Mouse (Mus musculus) CH12.LX (cell line): ENCODE results near the gene Slc10a4.

Experiments
- CTCF ChIP-seq, 2 experiments: IDR thresholded peaks in 1 of 2; conservative IDR thresholded peaks in 1 of 2; 2 replicates each; pipeline ENCODE4 v1.5.1; 2011 to 2012; ENCODE audit warnings: low read depth in 2 of 2, low read length in 2 of 2, improper control_type of control experiment in 1 of 2, inconsistent platforms in 1 of 2, mild to moderate bottlenecking in 1 of 2, moderate library complexity in 1 of 2
- EP300 ChIP-seq: IDR thresholded peaks from 2 replicates; pipeline ENCODE4 v1.6.1; 2011; ENCODE audit warnings: low read length, improper control_type of control experiment
- HCFC1 ChIP-seq: IDR thresholded peaks from 2 replicates; pipeline ENCODE4 v1.6.1; 2012; ENCODE audit warnings: low read depth, mild to moderate bottlenecking, inconsistent platforms, low read length, improper control_type of control experiment
- IRF4 ChIP-seq: IDR thresholded peaks from 2 replicates; pipeline ENCODE4 v1.6.1; 2014; ENCODE audit warnings: low read depth, mild to moderate bottlenecking, inconsistent platforms, low read length, improper control_type of control experiment
- MAFK ChIP-seq: IDR thresholded peaks from 2 replicates; pipeline ENCODE4 v1.6.1; 2011; ENCODE audit warnings: low read length, improper control_type of control experiment; ENCODE audit not compliant: insufficient replicate concordance
- MAX ChIP-seq: IDR thresholded peaks from 2 replicates; pipeline ENCODE4 v1.6.1; 2011; ENCODE audit warnings: low read length, improper control_type of control experiment
- MXI1 ChIP-seq: IDR thresholded peaks from 2 replicates; pipeline ENCODE4 v1.6.1; 2011; ENCODE audit warnings: mild to moderate bottlenecking, low read depth, low read length, improper control_type of control experiment
- MYC ChIP-seq: IDR thresholded peaks from 2 replicates; pipeline ENCODE4 v1.6.1; 2011; ENCODE audit warnings: low read depth, mild to moderate bottlenecking, improper control_type of control experiment, low read length
- NELFE ChIP-seq: IDR thresholded peaks from 2 replicates; pipeline ENCODE4 v1.6.1; 2011; ENCODE audit warnings: low read depth, low read length, improper control_type of control experiment
- POLR2A ChIP-seq: IDR thresholded peaks from 2 replicates; pipeline ENCODE4 v1.6.1; 2011; ENCODE audit warnings: low read depth, mild to moderate bottlenecking, improper control_type of control experiment, low read length
- RCOR1 ChIP-seq: conservative IDR thresholded peaks from 2 replicates; pipeline ENCODE4 v1.6.1; 2012; ENCODE audit warnings: low read depth, mild to moderate bottlenecking, inconsistent platforms, low read length, improper control_type of control experiment
- ZKSCAN1 ChIP-seq: IDR thresholded peaks from 2 replicates; pipeline ENCODE4 v1.6.1; 2012; ENCODE audit warnings: low read depth, inconsistent platforms, low read length, improper control_type of control experiment, borderline replicate concordance
- ZMIZ1 ChIP-seq: IDR thresholded peaks from 2 replicates; pipeline ENCODE4 v1.6.1; 2012; ENCODE audit warnings: low read depth, mild to moderate bottlenecking, inconsistent platforms, low read length, improper control_type of control experiment

- TF ChIP-seq POLR2A (no peak), NELFE (no peak), MXI1 (no peak), ZKSCAN1 (no peak), MYC (no peak), CTCF (conservative IDR thresholded peaks at IDR 0.05 in 1 of 2, IDR thresholded peaks at IDR 0.05 in 1 of 2; ENCODE audit: low read depth in 2 of 2, low read length in 2 of 2) (no peak), EP300 (no peak), RCOR1 (no peak), HCFC1 (no peak), IRF4 (no peak), MAX (no peak), ZMIZ1 (no peak), MAFK (no peak)
Measured at GRCm38 (mm10) chr5:72995379-72995778, 11.3 kb upstream of the Slc10a4 start.
